9 mouse cellular contexts compared by ENCODE assay signal in genomic region chr2:30933917-30934450, GRCm38 (mm10). TPM values are rescaled to one million over a fixed set of nuclear protein-coding genes. Genes with fewer than 3 reads are reported as not detected.
A peak's percentile ranks its signal among the peaks of the same experiment; 100 is the strongest.
DNase-seq lines count a peak whose midpoint lies in the region; ATAC-seq and TF ChIP-seq lines count a peak whose summit lies in the region.
"Had no signal": no experiment of that assay in that cellular context is flagged by ENCODE, and none has a peak within 500 bp of the region (broad histone marks: within the 10 kb centered on the region; RNA-seq: fewer than 3 reads in every experiment).

No protein-coding gene starts in this region.

- intact Hi-C loops in heart, postnatal 36 days (cut with DNase I): loop anchor here (1.0 to 5.0 kb wide), 4 partner anchors 43 to 499 kb away; no protein-coding TSS in a partner anchor
- intact Hi-C loops in left cerebral cortex, postnatal 14 days (cut with DNase I): loop anchor here (2.0 to 5.0 kb wide), 3 partner anchors 43 to 497 kb away; partner anchors contain the start of genes Asb6 and Prrx2

- H3K9ac ChIP-seq in liver, adult 2 months (ENCODE audit: low read depth, low read length): no peak overlapping the region
- H3K9ac ChIP-seq in liver, embryonic 12.5 days: no peak overlapping the region
- no peak overlapping the region for H3K9ac ChIP-seq in embryonic facial prominence, embryonic 14.5 days (ENCODE audit: low read depth, low read length)
- H3K9ac ChIP-seq in neural tube, embryonic 11.5 days (ENCODE audit: low read length): no peak overlapping the region
- H3K9ac ChIP-seq: neural tube, embryonic 12.5 days had no signal

- no peak overlapping the region for H3K4me3 ChIP-seq in liver, adult 2 months (ENCODE audit: insufficient read depth, low read depth, low read length)
- H3K4me3 ChIP-seq in liver, embryonic 12.5 days: no peak overlapping the region
- no peak overlapping the region for H3K4me3 ChIP-seq in embryonic facial prominence, embryonic 14.5 days (ENCODE audit: low read depth, low read length)
- H3K4me3 ChIP-seq in neural tube, embryonic 11.5 days (ENCODE audit: low read depth, low read length): no peak overlapping the region
- H3K4me3 ChIP-seq in thymus, adult 2 months (ENCODE audit: control insufficient read depth, insufficient read depth, low read length): no peak overlapping the region
- H3K4me3 ChIP-seq: neural tube, embryonic 12.5 days had no signal

- DNase-seq in liver, adult 2 months (ENCODE audit: extremely low read depth, low read depth, low spot score): peak; percentile 51
- DNase-seq in adrenal gland, postnatal 10 days: peak; percentile 83
- DNase-seq in embryonic facial prominence, embryonic 14.5 days (ENCODE audit: low spot score): peak; percentile 81
- DNase-seq in heart, postnatal 36 days: peak; percentile 81 to 83
- DNase-seq in left cerebral cortex, postnatal 14 days (ENCODE audit: low spot score in 2 of 2): peak; percentile 74 to 82
- DNase-seq in neural tube, embryonic 11.5 days (ENCODE audit: low spot score): peak; percentile 80
- peak; percentile 73 for DNase-seq in thymus, adult 2 months

- peaks cover 4% of the 10 kb centered on the region for H3K4me1 ChIP-seq in liver, adult 2 months (ENCODE audit: control insufficient read depth, insufficient read depth, low read length)
- H3K4me1 ChIP-seq in liver, embryonic 12.5 days: peaks cover 11% of the 10 kb centered on the region
- peaks cover 9% of the 10 kb centered on the region for H3K4me1 ChIP-seq in embryonic facial prominence, embryonic 14.5 days (ENCODE audit: control insufficient read depth, insufficient read depth, low read length)
- H3K4me1 ChIP-seq in neural tube, embryonic 11.5 days (ENCODE audit: control insufficient read depth, insufficient read depth, low read length): no peaks in the 10 kb centered on the region
- H3K4me1 ChIP-seq in thymus, adult 2 months (replicated peaks; ENCODE audit: control insufficient read depth, insufficient read depth, low read length): peaks cover 4% of the 10 kb centered on the region

- H3K4me2 ChIP-seq in liver, embryonic 12.5 days: no peak overlapping the region
- H3K4me2 ChIP-seq in embryonic facial prominence, embryonic 14.5 days (ENCODE audit: low read depth, low read length): no peak overlapping the region
- no peak overlapping the region for H3K4me2 ChIP-seq in neural tube, embryonic 11.5 days (ENCODE audit: low read depth)
- H3K4me2 ChIP-seq: neural tube, embryonic 12.5 days had no signal

- H3K79me2 ChIP-seq in liver, adult 2 months (ENCODE audit: control insufficient read depth, insufficient read depth, low read length): no peaks in the 10 kb centered on the region

- no peak for ATAC-seq in liver, embryonic 12.5 days
- ATAC-seq in embryonic facial prominence, embryonic 14.5 days (ENCODE audit: low read depth): peak; percentile 27; the same call in 1 of the 2 replicates
- ATAC-seq in neural tube, embryonic 11.5 days (ENCODE audit: insufficient read depth, low FRiP score, low TSS enrichment): no peak

- H3K27me3 ChIP-seq in liver, adult 2 months (ENCODE audit: control insufficient read depth, insufficient read depth, low read length): no peaks in the 10 kb centered on the region
- H3K27me3 ChIP-seq in liver, embryonic 12.5 days (replicated peaks): peaks cover 5% of the 10 kb centered on the region; the same call in 1 of the 2 replicates
- H3K27me3 ChIP-seq in embryonic facial prominence, embryonic 14.5 days (replicated peaks; ENCODE audit: control insufficient read depth, insufficient read depth, low read length): no peaks in the 10 kb centered on the region
- no peaks in the 10 kb centered on the region for H3K27me3 ChIP-seq in neural tube, embryonic 11.5 days (ENCODE audit: control insufficient read depth, insufficient read depth, low read length)
- H3K27me3 ChIP-seq in thymus, adult 2 months (ENCODE audit: control insufficient read depth, insufficient read depth, low read length): no peaks in the 10 kb centered on the region
- H3K27me3 ChIP-seq: neural tube, embryonic 12.5 days had no signal

- H3K9me3 ChIP-seq in liver, embryonic 12.5 days (replicated peaks): no peaks in the 10 kb centered on the region
- no peaks in the 10 kb centered on the region for H3K9me3 ChIP-seq in embryonic facial prominence, embryonic 14.5 days (ENCODE audit: control insufficient read depth, low read length)
- no peaks in the 10 kb centered on the region for H3K9me3 ChIP-seq in neural tube, embryonic 11.5 days (ENCODE audit: control insufficient read depth, low read length)
- H3K9me3 ChIP-seq: neural tube, embryonic 12.5 days had no signal

- H3K36me3 ChIP-seq in liver, adult 2 months (ENCODE audit: control insufficient read depth, insufficient read depth, low read length): no peaks in the 10 kb centered on the region
- H3K36me3 ChIP-seq in liver, embryonic 12.5 days: no peaks in the 10 kb centered on the region
- no peaks in the 10 kb centered on the region for H3K36me3 ChIP-seq in embryonic facial prominence, embryonic 14.5 days (ENCODE audit: control insufficient read depth, insufficient read depth, low read length)
- H3K36me3 ChIP-seq in neural tube, embryonic 11.5 days (ENCODE audit: control insufficient read depth, insufficient read depth, low read length): no peaks in the 10 kb centered on the region
- no peaks in the 10 kb centered on the region for H3K36me3 ChIP-seq in thymus, adult 2 months (ENCODE audit: control insufficient read depth, insufficient read depth, low read length)
- H3K36me3 ChIP-seq: neural tube, embryonic 12.5 days had no signal

- no peak for TF ChIP-seq POLR2A in liver, adult 2 months (IDR thresholded peaks at IDR 0.05; ENCODE audit: extremely low read depth, insufficient read depth, low read length)
- TF ChIP-seq POLR2A in thymus, adult 2 months (IDR thresholded peaks at IDR 0.05; ENCODE audit: control insufficient read depth, extremely low read depth, insufficient read depth, low read length, poor library complexity): no peak

- no peak overlapping the region for H3K27ac ChIP-seq in liver, adult 2 months (replicated peaks; ENCODE audit: insufficient read depth, low read depth, low read length)
- no peak overlapping the region for H3K27ac ChIP-seq in liver, embryonic 12.5 days
- H3K27ac ChIP-seq in embryonic facial prominence, embryonic 14.5 days (replicated peaks; ENCODE audit: low read depth, low read length): no peak overlapping the region
- H3K27ac ChIP-seq in neural tube, embryonic 11.5 days (ENCODE audit: low read depth, low read length): no peak overlapping the region
- no peak overlapping the region for H3K27ac ChIP-seq in thymus, adult 2 months (ENCODE audit: control insufficient read depth, insufficient read depth, low read length)
- H3K27ac ChIP-seq: neural tube, embryonic 12.5 days had no signal

- peak; percentile 79 for TF ChIP-seq CTCF in liver, adult 2 months (IDR thresholded peaks at IDR 0.05; ENCODE audit: low read depth, low read length)
- no peak for TF ChIP-seq CTCF in thymus, adult 2 months (IDR thresholded peaks at IDR 0.05; ENCODE audit: borderline replicate concordance, control insufficient read depth, extremely low read depth, insufficient read depth, low read length, poor library complexity)

- WGBS in liver, adult 2 months: 16% methylated on average over 7 of the region's 7 CpGs
- WGBS in liver, embryonic 12.5 days (ENCODE audit: insufficient replicate concordance): 14% methylated on average over 7 of the region's 7 CpGs
- WGBS in embryonic facial prominence, embryonic 14.5 days: 22% methylated on average over 7 of the region's 7 CpGs
- WGBS in neural tube, embryonic 11.5 days: 25% methylated on average over 7 of the region's 7 CpGs
- WGBS in thymus, adult 2 months: 20% methylated on average over 7 of the region's 7 CpGs

RNA-seq across cellular contexts. Expression of gene Ptges, which starts 4.3 kb away (rescaled TPM):
- total RNA-seq in liver, adult 2 months (2014; rRNA removed): 0.07 and 0.09 TPM in 2 replicates
- polyA plus RNA-seq in liver, adult 2 months (2012; rRNA removed): 0.17 and 0.60 TPM in 2 replicates
- 0.25 and 0.63 TPM in 2 replicates for polyA plus RNA-seq in liver, embryonic 12.5 days (2016; fragmentation: Nextera tagmentation; extraction: Ambion mirVana)
- total RNA-seq in adrenal gland, postnatal 10 days (2021): 10 to 100 TPM in 1 of 2 experiments, 1 to 10 TPM in 1; 9.1 to 12.0 TPM
- 14.9 and 17.3 TPM in 2 replicates for polyA plus RNA-seq in embryonic facial prominence, embryonic 14.5 days (2014; fragmentation: Nextera tagmentation; extraction: Ambion mirVana)
- 1 to 10 TPM; 1.7 to 1.9 TPM for total RNA-seq in heart, postnatal 36 days (2021)
- 1 to 10 TPM; 3.8 to 4.9 TPM for total RNA-seq in left cerebral cortex, postnatal 14 days (2021)
- 2.6 and 4.3 TPM in 2 replicates for polyA plus RNA-seq in neural tube, embryonic 11.5 days (2014; fragmentation: Nextera tagmentation; extraction: Ambion mirVana)
- 10.1 and 12.3 TPM in 2 replicates for polyA plus RNA-seq in thymus, adult 2 months (2012; rRNA removed)

RNA-seq across cellular contexts. Expression of gene Tor1b, which starts 18.8 kb away (rescaled TPM):
- total RNA-seq in liver, adult 2 months (2014; rRNA removed): 29.1 and 30.9 TPM in 2 replicates
- polyA plus RNA-seq in liver, adult 2 months (2012; rRNA removed): 14.4 and 17.1 TPM in 2 replicates
- 21.3 and 21.8 TPM in 2 replicates for polyA plus RNA-seq in liver, embryonic 12.5 days (2016; fragmentation: Nextera tagmentation; extraction: Ambion mirVana)
- 10 to 100 TPM; 38.8 to 44.0 TPM for total RNA-seq in adrenal gland, postnatal 10 days (2021)
- polyA plus RNA-seq in embryonic facial prominence, embryonic 14.5 days (2014; fragmentation: Nextera tagmentation; extraction: Ambion mirVana): 41.3 and 41.8 TPM in 2 replicates
- total RNA-seq in heart, postnatal 36 days (2021): 10 to 100 TPM; 25.3 to 29.3 TPM
- total RNA-seq in left cerebral cortex, postnatal 14 days (2021): 10 to 100 TPM; 31.6 to 34.6 TPM
- polyA plus RNA-seq in neural tube, embryonic 11.5 days (2014; fragmentation: Nextera tagmentation; extraction: Ambion mirVana): 20.7 and 22.7 TPM in 2 replicates
- polyA plus RNA-seq in thymus, adult 2 months (2012; rRNA removed): 35.5 and 41.7 TPM in 2 replicates

RNA-seq across cellular contexts. Expression of gene Tor1a, which starts 33.7 kb away (rescaled TPM):
- total RNA-seq in liver, adult 2 months (2014; rRNA removed): 62.2 and 76.6 TPM in 2 replicates
- polyA plus RNA-seq in liver, adult 2 months (2012; rRNA removed): 54.2 and 57.9 TPM in 2 replicates
- polyA plus RNA-seq in liver, embryonic 12.5 days (2016; fragmentation: Nextera tagmentation; extraction: Ambion mirVana): 46.2 and 51.8 TPM in 2 replicates
- 10 to 100 TPM; 32.5 to 35.7 TPM for total RNA-seq in adrenal gland, postnatal 10 days (2021)
- polyA plus RNA-seq in embryonic facial prominence, embryonic 14.5 days (2014; fragmentation: Nextera tagmentation; extraction: Ambion mirVana): 68.3 and 68.8 TPM in 2 replicates
- 10 to 100 TPM; 11.0 to 12.5 TPM for total RNA-seq in heart, postnatal 36 days (2021)
- total RNA-seq in left cerebral cortex, postnatal 14 days (2021): 10 to 100 TPM; 42.6 to 45.7 TPM
- 71.0 and 81.8 TPM in 2 replicates for polyA plus RNA-seq in neural tube, embryonic 11.5 days (2014; fragmentation: Nextera tagmentation; extraction: Ambion mirVana)
- polyA plus RNA-seq in thymus, adult 2 months (2012; rRNA removed): 61.1 and 65.7 TPM in 2 replicates

RNA-seq across cellular contexts. Expression of gene BC005624, which starts 48.0 kb away (rescaled TPM):
- 13.5 and 16.6 TPM in 2 replicates for total RNA-seq in liver, adult 2 months (2014; rRNA removed)
- polyA plus RNA-seq in liver, adult 2 months (2012; rRNA removed): 11.7 and 12.0 TPM in 2 replicates
- polyA plus RNA-seq in liver, embryonic 12.5 days (2016; fragmentation: Nextera tagmentation; extraction: Ambion mirVana): 36.9 and 41.2 TPM in 2 replicates
- total RNA-seq in adrenal gland, postnatal 10 days (2021): 10 to 100 TPM; 26.4 to 30.1 TPM
- 46.7 and 48.1 TPM in 2 replicates for polyA plus RNA-seq in embryonic facial prominence, embryonic 14.5 days (2014; fragmentation: Nextera tagmentation; extraction: Ambion mirVana)
- 10 to 100 TPM; 19.6 to 22.5 TPM for total RNA-seq in heart, postnatal 36 days (2021)
- 10 to 100 TPM; 56.9 TPM for total RNA-seq in left cerebral cortex, postnatal 14 days (2021)
- 62.4 and 70.7 TPM in 2 replicates for polyA plus RNA-seq in neural tube, embryonic 11.5 days (2014; fragmentation: Nextera tagmentation; extraction: Ambion mirVana)
- 29.8 and 37.9 TPM in 2 replicates for polyA plus RNA-seq in thymus, adult 2 months (2012; rRNA removed)

RNA-seq across cellular contexts. Expression of gene Usp20, which starts 48.1 kb away (rescaled TPM):
- 3.0 and 3.3 TPM in 2 replicates for total RNA-seq in liver, adult 2 months (2014; rRNA removed)
- polyA plus RNA-seq in liver, adult 2 months (2012; rRNA removed): 5.7 and 6.0 TPM in 2 replicates
- 7.6 and 8.4 TPM in 2 replicates for polyA plus RNA-seq in liver, embryonic 12.5 days (2016; fragmentation: Nextera tagmentation; extraction: Ambion mirVana)
- total RNA-seq in adrenal gland, postnatal 10 days (2021): 10 to 100 TPM; 17.6 to 22.5 TPM
- polyA plus RNA-seq in embryonic facial prominence, embryonic 14.5 days (2014; fragmentation: Nextera tagmentation; extraction: Ambion mirVana): 20.9 and 21.7 TPM in 2 replicates
- total RNA-seq in heart, postnatal 36 days (2021): 10 to 100 TPM; 50.6 to 53.1 TPM
- 10 to 100 TPM; 60.5 to 66.1 TPM for total RNA-seq in left cerebral cortex, postnatal 14 days (2021)
- 17.9 and 18.2 TPM in 2 replicates for polyA plus RNA-seq in neural tube, embryonic 11.5 days (2014; fragmentation: Nextera tagmentation; extraction: Ambion mirVana)
- polyA plus RNA-seq in thymus, adult 2 months (2012; rRNA removed): 21.0 and 24.9 TPM in 2 replicates
